Mouse (Mus musculus): ENCODE measurements around the gene Klhl6. TPM values are rescaled to one million over a fixed set of nuclear protein-coding genes. Genes with fewer than 3 reads are reported as not detected.

Klhl6 gene
- polyA plus RNA-seq, 1 experiment: 0.75 TPM

- no peak overlapping the region for H3K4me3 ChIP-seq (ENCODE audit: low read depth, low read length)
- no peaks in the 10 kb centered on the region for H3K9me3 ChIP-seq (replicated peaks; ENCODE audit: control insufficient read depth, insufficient read depth, low read length, poor library complexity, severe bottlenecking)
- no peaks in the 10 kb centered on the region for H3K4me1 ChIP-seq (ENCODE audit: control insufficient read depth, insufficient read depth, low read length)
- H3K9ac ChIP-seq (ENCODE audit: low read depth, poor library complexity, severe bottlenecking): no peak overlapping the region
- H3K27ac ChIP-seq (ENCODE audit: insufficient read depth, low read length): no peak overlapping the region
- no peaks in the 10 kb centered on the region for H3K27me3 ChIP-seq (ENCODE audit: control insufficient read depth, insufficient read depth, low read length, poor library complexity, severe bottlenecking)
- no peak for TF ChIP-seq CTCF (IDR thresholded peaks at IDR 0.05; ENCODE audit: low read depth, low read length)
- TF ChIP-seq POLR2A (IDR thresholded peaks at IDR 0.05; ENCODE audit: insufficient read depth, low read length): no peak
- TF ChIP-seq EP300 (IDR thresholded peaks at IDR 0.05; ENCODE audit: insufficient read depth, low read depth, low read length): no peak
- H3K36me3 ChIP-seq (ENCODE audit: control insufficient read depth, insufficient read depth, low read length, poor library complexity, severe bottlenecking): no peaks in the 10 kb centered on the region
Measured at GRCm38 (mm10) chr16:19908291-19908690, 74.5 kb downstream of the Klhl6 start.

GRCm38 (mm10) chr16:19907103-19907502 lies 75.7 kb downstream of the Klhl6 start:
- Histone ChIP-seq H3K36me3 (ENCODE audit: control insufficient read depth, insufficient read depth, low read length, poor library complexity, severe bottlenecking) (no peaks in the 10 kb centered on the region), H3K27me3 (ENCODE audit: control insufficient read depth, insufficient read depth, low read length, poor library complexity, severe bottlenecking) (no peaks in the 10 kb centered on the region), H3K27ac (ENCODE audit: insufficient read depth, low read length) (no peak overlapping the region), H3K4me1 (ENCODE audit: control insufficient read depth, insufficient read depth, low read length) (no peaks in the 10 kb centered on the region), H3K9me3 (replicated peaks; ENCODE audit: control insufficient read depth, insufficient read depth, low read length, poor library complexity, severe bottlenecking) (no peaks in the 10 kb centered on the region), H3K4me3 (ENCODE audit: low read depth, low read length) (no peak overlapping the region), H3K9ac (ENCODE audit: low read depth, poor library complexity, severe bottlenecking) (no peak overlapping the region)
- no peak for TF ChIP-seq CTCF (IDR thresholded peaks at IDR 0.05; ENCODE audit: low read depth, low read length)
- no peak for TF ChIP-seq EP300 (IDR thresholded peaks at IDR 0.05; ENCODE audit: insufficient read depth, low read depth, low read length)
- TF ChIP-seq POLR2A (IDR thresholded peaks at IDR 0.05; ENCODE audit: insufficient read depth, low read length): no peak

- no peaks in the 10 kb centered on the region for H3K9me3 ChIP-seq (replicated peaks; ENCODE audit: control insufficient read depth, insufficient read depth, low read length, poor library complexity, severe bottlenecking)
- no peak overlapping the region for H3K27ac ChIP-seq (ENCODE audit: insufficient read depth, low read length)
- H3K27me3 ChIP-seq (ENCODE audit: control insufficient read depth, insufficient read depth, low read length, poor library complexity, severe bottlenecking): no peaks in the 10 kb centered on the region
- TF ChIP-seq EP300 (IDR thresholded peaks at IDR 0.05; ENCODE audit: insufficient read depth, low read depth, low read length) (no peak), CTCF (IDR thresholded peaks at IDR 0.05; ENCODE audit: low read depth, low read length) (no peak), POLR2A (IDR thresholded peaks at IDR 0.05; ENCODE audit: insufficient read depth, low read length) (no peak)
- no peaks in the 10 kb centered on the region for H3K4me1 ChIP-seq (ENCODE audit: control insufficient read depth, insufficient read depth, low read length)
- no peak overlapping the region for H3K9ac ChIP-seq (ENCODE audit: low read depth, poor library complexity, severe bottlenecking)
- H3K4me3 ChIP-seq (ENCODE audit: low read depth, low read length): no peak overlapping the region
- H3K36me3 ChIP-seq (ENCODE audit: control insufficient read depth, insufficient read depth, low read length, poor library complexity, severe bottlenecking): no peaks in the 10 kb centered on the region
Measured at GRCm38 (mm10) chr16:19904734-19905479, 77.9 kb downstream of the Klhl6 start.

- Histone ChIP-seq H3K27ac (ENCODE audit: insufficient read depth, low read length) (no peak overlapping the region), H3K9me3 (replicated peaks; ENCODE audit: control insufficient read depth, insufficient read depth, low read length, poor library complexity, severe bottlenecking) (no peaks in the 10 kb centered on the region), H3K4me1 (ENCODE audit: control insufficient read depth, insufficient read depth, low read length) (no peaks in the 10 kb centered on the region), H3K4me3 (ENCODE audit: low read depth, low read length) (no peak overlapping the region), H3K27me3 (ENCODE audit: control insufficient read depth, insufficient read depth, low read length, poor library complexity, severe bottlenecking) (no peaks in the 10 kb centered on the region), H3K9ac (ENCODE audit: low read depth, poor library complexity, severe bottlenecking) (no peak overlapping the region), H3K36me3 (ENCODE audit: control insufficient read depth, insufficient read depth, low read length, poor library complexity, severe bottlenecking) (no peaks in the 10 kb centered on the region)
- TF ChIP-seq EP300 (IDR thresholded peaks at IDR 0.05; ENCODE audit: insufficient read depth, low read depth, low read length) (no peak), POLR2A (IDR thresholded peaks at IDR 0.05; ENCODE audit: insufficient read depth, low read length) (no peak), CTCF (IDR thresholded peaks at IDR 0.05; ENCODE audit: low read depth, low read length) (no peak)
Measured at GRCm38 (mm10) chr16:19903792-19904191, 79.0 kb downstream of the Klhl6 start.

Other genes with a start within 250 kb of the Klhl6 start
- gene B3gnt5, start 222.8 kb downstream of the Klhl6 start, polyA plus RNA-seq (2011; ENCODE audit: insufficient read depth, insufficient read length, low read depth, missing spikeins): 32.0 and 36.5 TPM in 2 replicates
- 96.1 and 113 TPM in 2 replicates for gene Klhl24, start 114.5 kb upstream of the Klhl6 start, polyA plus RNA-seq (2011; ENCODE audit: insufficient read depth, insufficient read length, low read depth, missing spikeins)
- 92.7 and 112 TPM in 2 replicates for gene Yeats2, start 158.0 kb upstream of the Klhl6 start, polyA plus RNA-seq (2011; ENCODE audit: insufficient read depth, insufficient read length, low read depth, missing spikeins)

All from ES-Bruce4 (cell line).